Mouse (Mus musculus): ENCODE measurements at regions not wholly inside any gene's neighbourhood (a gene's known extent, or its start where the extent isn't known, plus 50 kb on each side); places are given as distances from the start of the nearest gene placed in this dataset.

DNA sequence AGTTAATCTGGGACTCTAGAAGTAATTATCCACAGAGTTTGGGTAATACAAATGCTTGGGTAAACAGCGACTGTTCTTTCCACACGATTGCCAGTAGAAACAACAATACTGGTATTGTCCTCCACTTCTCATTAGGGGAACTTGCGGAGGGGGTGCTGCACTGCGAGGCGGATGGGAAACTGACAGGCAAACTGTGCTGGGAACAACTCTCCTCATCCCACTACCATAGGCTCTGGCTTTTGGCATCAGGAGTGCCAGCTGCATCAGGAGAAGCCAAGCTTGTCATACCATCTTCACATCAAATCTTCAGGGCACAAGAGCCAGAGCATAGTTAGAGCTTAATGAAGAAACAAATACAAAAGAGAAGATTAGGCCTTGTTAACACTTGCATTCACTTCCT is 349.2 kb upstream of the Tmem161b start:
- no peak overlapping the region for H3K4me3 ChIP-seq
- DNase-seq (ENCODE audit: low spot score in 2 of 2) = peak; percentile 44 to 71
- TF ChIP-seq CTCF (conservative IDR thresholded peaks at IDR 0.05) = no peak
- H3K27ac ChIP-seq = peak overlapping the region; percentile 67

DNA sequence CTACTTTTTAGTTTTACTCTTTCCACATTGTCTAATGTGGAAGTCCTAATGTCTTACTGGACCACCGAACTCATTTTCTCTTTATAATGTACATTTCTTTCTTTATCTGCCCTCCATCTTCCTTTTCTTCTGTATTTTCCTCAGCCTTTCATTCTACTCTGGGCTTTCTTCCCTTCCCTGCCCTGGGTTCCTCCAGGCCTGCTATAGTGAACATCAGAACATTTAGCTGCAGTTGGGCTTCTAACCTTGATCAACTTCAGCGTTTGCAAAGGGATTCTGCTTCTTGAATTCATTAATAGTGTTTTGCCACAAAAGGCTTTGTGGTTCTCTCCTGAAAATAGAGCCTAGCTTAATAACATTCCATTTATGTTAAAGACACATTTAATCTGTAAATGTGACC is 342.5 kb upstream of the Tmem161b start:
- TF ChIP-seq CTCF (conservative IDR thresholded peaks at IDR 0.05) = no peak
- H3K4me3 ChIP-seq = no peak overlapping the region
- DNase-seq (ENCODE audit: low spot score in 2 of 2) = no peak
- no peak overlapping the region; the same call in 1 of the 2 replicates for H3K27ac ChIP-seq

DNA sequence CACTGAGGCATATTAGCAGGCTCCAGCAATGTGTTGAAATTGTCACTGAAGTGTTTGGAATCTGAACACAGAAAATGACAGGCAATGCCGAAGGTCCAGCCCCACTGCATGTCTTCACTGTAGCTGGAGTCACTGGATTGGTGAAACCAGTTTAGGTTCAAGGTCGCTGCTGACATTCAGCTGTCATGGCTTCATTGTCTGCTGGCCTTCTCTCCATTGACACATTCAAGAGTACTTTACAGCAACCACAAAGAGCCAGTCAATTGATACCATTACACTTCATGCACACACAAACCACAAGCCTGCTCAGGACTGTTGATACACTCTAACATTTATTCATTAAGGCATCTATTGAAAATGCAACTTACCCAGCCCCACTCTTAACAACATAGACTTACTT is 341.8 kb upstream of the Tmem161b start:
- no peak overlapping the region for H3K27ac ChIP-seq
- DNase-seq (ENCODE audit: low spot score in 2 of 2) = no peak
- no peak overlapping the region for H3K4me3 ChIP-seq
- no peak for TF ChIP-seq CTCF (conservative IDR thresholded peaks at IDR 0.05)

DNA sequence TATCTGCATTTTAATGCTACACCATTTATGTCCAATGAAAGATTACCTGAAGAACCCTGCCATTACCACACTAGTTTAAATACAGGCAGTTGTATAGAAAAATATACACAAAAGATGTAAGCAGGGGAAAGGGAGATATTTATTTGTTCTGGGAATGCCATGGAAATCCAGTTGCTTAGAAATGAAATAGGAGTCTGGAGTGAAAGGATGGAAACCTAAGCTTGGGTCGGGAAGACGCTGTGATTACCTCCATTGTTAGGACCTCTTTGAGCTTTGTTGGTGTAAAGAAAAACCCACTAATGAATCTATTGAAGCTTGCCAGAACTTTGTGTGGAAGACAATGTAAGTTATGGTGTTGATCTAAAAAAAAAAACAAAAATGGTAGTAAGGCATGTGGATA is 341.3 kb upstream of the Tmem161b start:
- no peak for TF ChIP-seq CTCF (conservative IDR thresholded peaks at IDR 0.05)
- H3K27ac ChIP-seq = no peak overlapping the region
- DNase-seq (ENCODE audit: low spot score in 2 of 2) = no peak
- H3K4me3 ChIP-seq = no peak overlapping the region

DNA sequence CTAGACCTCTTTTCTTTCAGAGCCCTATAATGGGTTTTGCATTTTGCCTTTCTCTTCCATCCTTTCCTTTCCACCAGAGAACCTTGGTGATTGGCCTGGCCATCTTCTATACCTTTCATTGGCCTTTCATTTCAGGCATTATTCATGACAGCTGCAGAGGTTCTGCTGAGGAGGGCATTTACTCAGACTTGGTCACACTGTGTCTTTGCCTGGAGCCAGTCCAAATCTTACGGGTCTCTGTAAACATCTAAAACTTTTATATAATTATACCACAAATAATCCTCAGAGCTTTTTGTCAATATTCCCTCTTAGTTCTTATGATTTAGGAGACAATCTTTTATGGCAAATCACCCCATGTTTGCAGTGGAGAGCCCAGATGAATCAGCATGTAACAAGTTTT is 339.3 kb upstream of the Tmem161b start:
- Histone ChIP-seq H3K27ac (no peak overlapping the region), H3K4me3 (no peak overlapping the region)
- TF ChIP-seq CTCF (conservative IDR thresholded peaks at IDR 0.05) = no peak
- DNase-seq (ENCODE audit: low spot score in 2 of 2) = no peak

DNA sequence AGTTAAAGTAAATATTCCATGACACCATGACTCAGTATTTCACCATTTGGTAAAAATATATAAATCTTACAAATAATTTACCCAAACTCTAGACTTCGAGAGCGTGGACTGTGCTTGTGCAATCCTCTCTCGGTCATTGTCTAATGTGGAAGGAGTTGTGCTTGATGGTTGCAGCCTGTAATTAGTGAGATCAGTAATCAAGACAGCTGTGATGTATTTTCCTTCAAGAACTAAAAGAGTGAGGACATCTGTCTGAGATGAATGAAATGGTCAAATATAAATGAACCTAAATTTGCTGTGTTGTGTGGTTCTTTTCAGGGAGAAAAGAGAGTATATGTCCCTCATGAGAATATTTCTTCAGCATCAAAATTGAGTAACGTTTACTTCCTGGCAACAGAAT is 338.3 kb upstream of the Tmem161b start:
- DNase-seq (ENCODE audit: low spot score in 2 of 2) = no peak
- Histone ChIP-seq H3K4me3 (no peak overlapping the region), H3K27ac (no peak overlapping the region)
- TF ChIP-seq CTCF (conservative IDR thresholded peaks at IDR 0.05) = no peak

DNA sequence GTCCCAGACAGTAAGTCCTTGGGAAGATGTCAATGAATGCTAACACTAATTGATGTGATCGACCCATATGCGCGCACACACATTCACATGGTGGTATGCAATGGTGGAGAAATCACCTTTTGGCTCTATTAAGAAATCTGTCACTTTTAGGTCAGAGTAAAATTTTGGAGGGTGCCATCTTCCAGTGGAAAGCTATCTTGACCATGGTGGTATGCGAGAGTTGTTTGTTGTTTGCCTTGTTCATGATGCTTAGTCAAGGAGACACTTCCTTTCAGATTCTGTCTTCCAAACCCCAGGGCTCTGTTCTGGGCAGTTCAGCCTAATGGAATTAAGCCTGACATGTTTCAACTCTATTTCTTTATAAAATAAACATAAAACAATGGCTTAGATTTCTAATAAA is 337.9 kb upstream of the Tmem161b start:
- no peak for TF ChIP-seq CTCF (conservative IDR thresholded peaks at IDR 0.05)
- no peak overlapping the region for H3K27ac ChIP-seq
- DNase-seq (ENCODE audit: low spot score in 2 of 2) = no peak
- H3K4me3 ChIP-seq = no peak overlapping the region

DNA sequence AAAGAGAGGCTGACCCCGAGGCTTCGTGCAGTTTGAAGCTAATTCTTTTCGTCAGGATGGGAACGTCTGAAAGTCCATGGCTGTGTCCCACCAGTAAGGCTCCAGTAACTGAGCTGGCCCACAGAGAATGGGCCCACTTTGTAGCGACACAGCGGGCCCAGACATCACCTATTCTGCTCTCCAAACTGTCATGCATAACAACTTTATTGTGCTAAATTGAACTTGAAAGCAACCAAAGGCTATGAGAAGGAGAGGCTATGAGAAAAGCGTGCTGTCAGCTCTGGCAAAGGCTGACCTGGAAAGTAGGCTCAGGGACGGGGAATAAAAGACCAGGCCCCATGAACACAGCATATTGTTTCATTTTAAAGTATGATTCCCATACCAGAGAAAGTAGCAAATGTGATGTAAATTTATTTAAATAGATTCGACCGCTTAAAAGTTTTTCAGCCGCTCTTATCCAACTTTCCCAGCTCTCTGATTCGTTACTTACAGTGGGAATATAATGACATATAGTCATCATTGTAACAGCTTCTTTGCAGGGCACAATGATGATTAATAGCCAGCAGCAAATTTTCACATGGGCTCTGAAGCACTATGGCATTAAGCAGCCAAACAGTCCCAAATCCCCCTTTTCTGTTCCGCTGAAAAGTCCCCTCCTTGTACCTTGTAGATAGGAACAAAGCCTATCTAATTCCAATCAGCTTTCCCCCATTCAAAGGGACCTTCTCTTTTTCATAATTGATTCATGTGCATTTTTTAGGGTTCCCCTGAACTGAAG is 337.1 kb upstream of the Tmem161b start:
- no peak overlapping the region for H3K27ac ChIP-seq
- no peak overlapping the region for H3K4me3 ChIP-seq
- DNase-seq (ENCODE audit: low spot score in 2 of 2) = no peak
- TF ChIP-seq CTCF (conservative IDR thresholded peaks at IDR 0.05) = no peak

DNA sequence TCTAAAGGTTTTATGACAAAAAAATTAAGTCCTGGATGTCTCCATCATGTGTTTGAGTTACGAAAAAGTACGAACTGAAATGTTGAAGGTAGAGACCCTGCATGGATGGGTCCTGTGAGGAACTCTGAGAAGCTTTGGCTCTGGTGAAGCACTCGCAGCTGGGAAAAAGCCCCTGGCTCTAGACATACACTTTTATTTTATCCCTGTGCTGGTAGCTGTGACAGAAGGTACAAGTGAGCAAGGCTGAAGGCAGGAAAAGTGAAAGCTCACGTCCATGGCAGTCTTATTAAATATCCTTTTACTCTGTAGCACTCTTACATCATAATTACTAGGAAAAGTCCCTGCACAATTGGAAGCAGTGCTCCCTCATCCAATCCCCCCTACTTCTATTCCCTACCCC is 336.4 kb upstream of the Tmem161b start:
- no peak overlapping the region for H3K4me3 ChIP-seq
- H3K27ac ChIP-seq = no peak overlapping the region
- no peak for DNase-seq (ENCODE audit: low spot score in 2 of 2)
- no peak for TF ChIP-seq CTCF (conservative IDR thresholded peaks at IDR 0.05)

DNA sequence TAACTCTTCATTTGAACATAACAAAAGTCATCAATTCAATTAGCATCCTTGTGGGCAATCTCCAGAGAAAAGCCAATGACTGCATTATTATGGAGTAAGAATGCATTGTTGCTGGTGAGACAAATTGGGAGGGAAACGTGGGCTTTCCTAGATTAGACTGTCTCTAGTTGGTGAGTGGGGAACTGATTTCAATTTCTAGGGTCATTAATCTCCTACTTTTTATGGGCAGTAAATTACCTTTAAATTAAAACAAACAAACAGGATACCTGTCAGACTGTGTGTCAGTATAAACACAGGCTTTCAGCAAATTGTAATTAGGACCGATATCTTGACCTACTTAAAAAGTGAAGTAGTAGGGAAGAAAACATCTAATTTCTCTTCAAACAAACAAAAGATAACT is 307.4 kb upstream of the Tmem161b start:
- H3K4me3 ChIP-seq = no peak overlapping the region
- no peak overlapping the region for H3K27ac ChIP-seq
- TF ChIP-seq CTCF (conservative IDR thresholded peaks at IDR 0.05) = no peak
- DNase-seq (ENCODE audit: low spot score in 2 of 2) = no peak

DNA sequence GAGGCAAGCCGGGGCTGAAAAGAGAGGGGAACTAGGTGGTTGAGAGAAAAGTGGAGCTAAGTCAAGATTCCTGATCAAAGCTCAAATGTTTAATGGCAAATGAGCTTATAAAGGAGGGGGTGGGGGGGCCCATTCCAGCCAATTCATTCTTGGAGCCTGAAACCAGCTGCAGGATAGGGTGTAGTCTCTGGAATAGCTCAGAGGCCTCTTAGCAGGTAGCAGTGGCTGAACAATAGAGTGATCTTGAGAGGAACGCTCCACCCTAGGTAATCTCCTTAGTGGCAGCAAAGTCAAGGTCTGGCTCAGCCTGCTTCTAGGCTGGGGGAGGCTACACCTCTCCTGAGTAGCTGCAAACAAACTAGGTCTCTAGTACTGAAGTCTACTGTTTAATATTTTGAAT is 289.3 kb upstream of the Tmem161b start:
- Histone ChIP-seq H3K27ac (no peak overlapping the region), H3K4me3 (no peak overlapping the region)
- no peak for DNase-seq (ENCODE audit: low spot score in 2 of 2)
- TF ChIP-seq CTCF (conservative IDR thresholded peaks at IDR 0.05) = no peak

DNA sequence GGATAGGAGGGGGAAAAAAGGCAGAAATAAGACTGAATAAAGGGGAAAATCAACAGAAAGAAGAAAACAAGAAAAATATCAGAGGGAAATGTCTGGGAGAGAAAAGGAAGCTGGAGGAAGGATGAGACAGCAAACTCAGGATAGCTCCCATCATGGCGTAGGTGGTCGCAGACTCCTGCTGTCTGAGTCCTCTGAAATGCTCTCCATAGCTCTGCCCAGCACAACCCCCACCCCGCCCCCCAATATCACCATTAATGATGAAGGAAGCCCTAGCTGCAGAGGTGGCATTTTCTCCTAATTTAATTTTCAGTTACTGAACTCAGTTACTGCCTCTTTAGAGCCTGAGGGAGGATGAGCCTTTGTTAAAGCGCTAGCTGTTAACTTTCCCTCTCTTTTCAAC is 275.6 kb upstream of the Tmem161b start:
- no peak for TF ChIP-seq CTCF (conservative IDR thresholded peaks at IDR 0.05)
- H3K27ac ChIP-seq = no peak overlapping the region
- DNase-seq (ENCODE audit: low spot score in 2 of 2) = no peak
- no peak overlapping the region for H3K4me3 ChIP-seq

DNA sequence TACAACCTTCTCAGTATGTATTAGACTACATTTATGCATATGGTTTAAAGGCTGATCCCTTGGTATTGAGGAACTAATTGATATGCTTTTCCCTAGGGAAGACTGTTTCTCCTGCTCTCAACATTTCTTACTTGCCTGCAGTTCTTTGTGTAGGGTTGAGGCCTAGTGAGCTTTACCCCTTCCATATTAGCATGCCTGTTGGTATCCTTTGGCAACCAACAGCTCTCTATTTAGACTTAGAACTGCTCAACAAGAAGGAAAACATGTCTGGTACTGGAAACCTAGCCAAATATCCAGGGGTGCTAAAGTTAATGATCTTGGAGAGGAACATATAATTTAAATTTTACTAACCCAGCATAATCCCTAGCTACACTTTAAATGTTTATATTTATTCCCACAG is 270.9 kb upstream of the Tmem161b start:
- DNase-seq (ENCODE audit: low spot score in 2 of 2) = no peak

DNA sequence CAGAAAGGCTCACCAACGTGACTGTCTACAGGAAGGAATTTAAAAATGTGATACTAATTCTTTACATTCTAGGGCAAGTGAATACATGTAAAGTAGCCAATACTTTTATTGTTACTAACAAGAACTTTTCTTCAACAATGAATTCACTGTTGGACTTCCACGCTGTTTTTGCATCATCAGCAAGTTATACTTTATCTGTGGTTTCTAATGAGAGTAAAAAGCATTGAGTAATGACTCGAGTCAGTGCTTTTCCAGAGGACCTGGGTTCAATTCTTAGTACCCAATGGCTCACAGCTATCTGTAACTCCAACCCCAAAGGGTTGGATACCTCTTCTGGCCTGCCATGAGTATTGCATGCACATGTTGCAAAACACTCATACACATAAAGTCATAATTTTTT is 270.3 kb upstream of the Tmem161b start:
- TF ChIP-seq CTCF (conservative IDR thresholded peaks at IDR 0.05) = no peak
- DNase-seq (ENCODE audit: low spot score in 2 of 2) = no peak
- H3K27ac ChIP-seq = no peak overlapping the region

More for the DNA sequence above, 270.9 kb upstream of the Tmem161b start:
- Histone ChIP-seq H3K4me3 (no peak overlapping the region), H3K27ac (no peak overlapping the region)
- no peak for TF ChIP-seq CTCF (conservative IDR thresholded peaks at IDR 0.05)

More for the DNA sequence above, 270.3 kb upstream of the Tmem161b start:
- no peak overlapping the region for H3K4me3 ChIP-seq
